Mouse (Mus musculus) heart, embryonic 11.5 days (tissue): ENCODE data around the gene Cog5. TPM values are rescaled to one million over a fixed set of nuclear protein-coding genes. Genes with fewer than 3 reads are reported as not detected.

Experiments used
- ATAC-seq: fragments of 200-750 bp; cut with Nextera tagmentation; replicated peaks from 2 replicates; pipeline ENCODE4 v1.8.0; 2017; ENCODE audit warnings: moderate library complexity; ENCODE audit not compliant: insufficient number of reproducible peaks, low FRiP score, low TSS enrichment
- H3K27ac ChIP-seq: fragments of 300-500 bp; sonication (generic); 2 replicates; pipeline ENCODE4 v1.5.1; 2014; ENCODE audit warnings: mild to moderate bottlenecking, low read depth, low read length
- H3K27me3 ChIP-seq: fragments of 300-500 bp; sonication (generic); 2 replicates; pipeline ENCODE4 v1.6.1; 2014; ENCODE audit warnings: mild to moderate bottlenecking, low read length, mixed read lengths; ENCODE audit not compliant: control insufficient read depth, insufficient read depth
- H3K36me3 ChIP-seq: fragments of 300-500 bp; sonication (generic); 2 replicates; pipeline ENCODE4 v1.6.1; 2014; ENCODE audit warnings: mild to moderate bottlenecking, low read length, moderate library complexity, mixed read lengths; ENCODE audit not compliant: control insufficient read depth, insufficient read depth
- H3K4me1 ChIP-seq: fragments of 300-500 bp; sonication (generic); 2 replicates; pipeline ENCODE4 v1.6.1; 2014; ENCODE audit warnings: low read length; ENCODE audit not compliant: control insufficient read depth, insufficient read depth
- H3K4me2 ChIP-seq: fragments of 300-500 bp; sonication (generic); 2 replicates; pipeline ENCODE4 v1.6.1; 2014; ENCODE audit warnings: mild to moderate bottlenecking, moderate library complexity
- H3K4me3 ChIP-seq: fragments of 300-500 bp; sonication (generic); 2 replicates; pipeline ENCODE4 v1.5.1; 2014; ENCODE audit warnings: low read depth, low read length
- H3K9ac ChIP-seq: fragments of 300-500 bp; sonication (generic); 2 replicates; pipeline ENCODE4 v1.6.1; 2014; ENCODE audit warnings: mild to moderate bottlenecking, low read depth, low read length, moderate library complexity
- H3K9me3 ChIP-seq: fragments of 300-500 bp; sonication (generic); replicated peaks from 2 replicates; pipeline ENCODE4 v1.6.1; 2016; ENCODE audit warnings: low read length; ENCODE audit not compliant: control insufficient read depth
- WGBS: fragments of 180-500 bp; shearing (Covaris S2); extraction: QIAGEN DNeasy Blood & Tissue Kit; methylation state at CpG from one replicate; pipeline ENCODE4 v1.1.7; 2014; ENCODE audit not compliant: insufficient replicate concordance; 5-methylcytosine and 5-hydroxymethylcytosine counted together
- polyA plus RNA-seq: library from polyadenylated mRNA; unstranded; fragments of >200 nt; fragmentation: Nextera tagmentation; extraction: Ambion mirVana; gene quantifications from 2 replicates; pipeline ENCODE4 v1.2.1, GENCODE M21; 2014

Gene Cog5
- polyA plus RNA-seq, 1 experiment from 2014 or later: 32.3 TPM

DNA sequence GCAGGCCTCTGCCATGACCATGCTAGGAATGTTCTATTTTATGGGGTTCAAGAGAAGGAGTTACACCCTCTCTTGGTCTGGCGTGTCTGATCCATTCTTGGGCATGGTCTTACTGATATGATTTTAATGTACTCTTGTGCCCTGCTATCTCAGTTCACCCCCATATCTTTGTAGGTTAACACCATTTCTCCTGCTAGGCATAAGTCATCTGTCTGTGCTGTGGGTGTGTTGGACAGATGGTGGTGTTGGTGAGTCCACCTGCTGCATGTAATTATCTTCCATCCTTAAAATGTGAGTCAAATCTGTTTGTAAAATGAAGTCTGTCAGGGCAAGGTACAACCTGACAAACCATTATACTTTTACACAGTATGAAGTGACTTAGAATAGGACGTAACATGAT is 252.8 kb downstream of the Cog5 start:
- H3K4me2 ChIP-seq: no peak overlapping the region
- no peaks in the 10 kb centered on the region for H3K27me3 ChIP-seq
- peaks cover 2% of the 10 kb centered on the region; the same call in 1 of the 2 replicates for H3K4me1 ChIP-seq
- 96% methylated on average over 2 of the region's 2 CpGs for WGBS
- ATAC-seq: no peak
- no peak overlapping the region for H3K4me3 ChIP-seq
- no peaks in the 10 kb centered on the region for H3K9me3 ChIP-seq
- no peaks in the 10 kb centered on the region for H3K36me3 ChIP-seq
- H3K9ac ChIP-seq: no peak overlapping the region
- H3K27ac ChIP-seq: no peak overlapping the region

GRCm38 (mm10) chr12:31912966-31913551 is 258.4 kb downstream of the Cog5 start:
- no peak for ATAC-seq
- Histone ChIP-seq H3K27me3 (no peaks in the 10 kb centered on the region), H3K36me3 (no peaks in the 10 kb centered on the region), H3K4me3 (no peak overlapping the region), H3K27ac (no peak overlapping the region), H3K9me3 (no peaks in the 10 kb centered on the region), H3K4me2 (no peak overlapping the region), H3K4me1 (peaks cover 9% of the 10 kb centered on the region; the same call in 1 of the 2 replicates), H3K9ac (no peak overlapping the region)
- 69% methylated on average over 6 of the region's 6 CpGs for WGBS

DNA sequence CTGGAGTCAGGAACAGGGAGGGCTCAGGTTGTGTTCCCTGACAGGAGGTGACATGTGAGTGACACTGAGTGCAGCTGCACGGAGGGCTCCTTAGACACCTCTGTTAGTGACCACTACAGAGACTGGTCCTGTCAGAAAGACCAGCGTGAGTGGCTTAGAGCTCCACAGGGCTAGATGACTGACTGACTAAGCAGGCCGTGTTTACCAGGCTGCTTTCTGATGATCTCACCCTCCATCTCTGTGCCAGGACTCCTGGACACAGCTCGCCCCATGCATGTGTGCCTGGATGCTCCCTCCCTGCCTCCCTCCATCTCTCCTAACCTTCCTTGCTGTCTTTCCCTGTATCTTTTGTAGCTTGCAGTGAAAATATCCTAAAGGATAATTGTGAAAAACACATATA is 258.9 kb downstream of the Cog5 start:
- no peak for ATAC-seq
- Histone ChIP-seq H3K4me2 (no peak overlapping the region), H3K27ac (no peak overlapping the region), H3K27me3 (no peaks in the 10 kb centered on the region), H3K4me3 (no peak overlapping the region), H3K9me3 (no peaks in the 10 kb centered on the region), H3K9ac (no peak overlapping the region), H3K36me3 (no peaks in the 10 kb centered on the region), H3K4me1 (peaks cover 9% of the 10 kb centered on the region; the same call in 1 of the 2 replicates)
- WGBS: 48% methylated on average over 4 of the region's 4 CpGs

- H3K9ac ChIP-seq: no peak overlapping the region
- H3K27ac ChIP-seq: no peak overlapping the region
- no peaks in the 10 kb centered on the region for H3K36me3 ChIP-seq
- H3K27me3 ChIP-seq: no peaks in the 10 kb centered on the region
- H3K4me2 ChIP-seq: no peak overlapping the region
- no peak for ATAC-seq
- no peaks in the 10 kb centered on the region for H3K9me3 ChIP-seq
- WGBS: 87% methylated on average over 5 of the region's 5 CpGs
- peaks cover 9% of the 10 kb centered on the region; the same call in 1 of the 2 replicates for H3K4me1 ChIP-seq
- no peak overlapping the region for H3K4me3 ChIP-seq
These were observed 262.0 kb downstream of the Cog5 start for GRCm38 (mm10) chr12:31916691-31917090.

DNA sequence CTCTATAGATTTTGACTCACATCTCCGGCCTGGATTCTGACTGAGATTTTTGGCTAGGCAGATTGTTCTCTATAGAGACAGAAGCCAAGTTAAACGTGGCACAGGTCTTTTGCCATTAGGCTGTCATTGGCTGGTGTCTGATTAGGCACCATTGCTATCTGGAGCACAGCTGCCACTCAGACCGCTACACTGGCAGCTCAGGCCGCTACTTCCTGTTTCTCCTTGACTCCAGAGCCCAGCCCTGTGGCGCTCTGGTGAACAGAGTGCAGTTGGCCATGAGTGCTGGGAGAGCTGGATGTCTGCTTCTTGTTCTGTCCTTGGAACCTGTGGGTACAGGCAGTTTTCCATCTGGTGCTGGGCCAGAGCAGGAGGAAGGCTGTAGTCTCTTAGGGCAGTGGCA is 262.6 kb downstream of the Cog5 start:
- Histone ChIP-seq H3K27ac (0 out of 2 replicates have a peak overlapping the region, but pooled peaks have one; percentile 42), H3K4me3 (no peak overlapping the region), H3K27me3 (no peaks in the 10 kb centered on the region), H3K9me3 (no peaks in the 10 kb centered on the region), H3K4me2 (no peak overlapping the region), H3K9ac (no peak overlapping the region), H3K4me1 (peaks cover 9% of the 10 kb centered on the region; the same call in 1 of the 2 replicates), H3K36me3 (no peaks in the 10 kb centered on the region)
- 0 out of 2 replicates have a peak, but pooled peaks have one; percentile 26 for ATAC-seq
- 44% methylated on average over 5 of the region's 5 CpGs for WGBS

- no peak overlapping the region for H3K4me2 ChIP-seq
- peaks cover 2% of the 10 kb centered on the region; the same call in 1 of the 2 replicates for H3K4me1 ChIP-seq
- H3K27me3 ChIP-seq: no peaks in the 10 kb centered on the region
- no peak overlapping the region for H3K27ac ChIP-seq
- H3K9me3 ChIP-seq: no peaks in the 10 kb centered on the region
- H3K4me3 ChIP-seq: no peak overlapping the region
- no peaks in the 10 kb centered on the region for H3K36me3 ChIP-seq
- WGBS: 81% methylated on average over 18 of the region's 18 CpGs
- ATAC-seq: no peak
- H3K9ac ChIP-seq: no peak overlapping the region
These were observed 266.1 kb downstream of the Cog5 start for GRCm38 (mm10) chr12:31920464-31921405.

DNA sequence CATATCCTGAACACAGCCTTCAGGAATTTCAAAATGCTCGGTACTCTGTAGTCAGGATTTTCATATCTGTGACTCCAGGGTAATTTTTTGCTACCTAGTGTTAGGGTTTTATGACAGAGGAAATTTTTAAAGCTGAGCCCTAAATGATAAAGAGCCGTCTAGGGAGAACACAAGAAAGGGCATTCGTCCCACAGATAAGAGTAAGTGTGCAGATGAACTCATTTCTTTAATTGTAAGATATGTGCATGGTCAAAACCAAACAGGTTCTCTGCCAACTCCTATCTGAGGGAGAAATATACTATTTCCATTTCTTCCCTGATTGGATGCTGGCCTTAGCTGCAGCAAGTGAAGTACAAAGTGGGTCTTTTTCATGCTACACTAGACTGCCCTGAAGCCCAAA is 269.5 kb downstream of the Cog5 start:
- 73% methylated on average over 3 of the region's 3 CpGs for WGBS
- no peaks in the 10 kb centered on the region for H3K4me1 ChIP-seq
- no peak for ATAC-seq
- H3K4me3 ChIP-seq: no peak overlapping the region
- no peak overlapping the region for H3K4me2 ChIP-seq
- H3K36me3 ChIP-seq: peaks cover 3% of the 10 kb centered on the region; the same call in 1 of the 2 replicates
- no peaks in the 10 kb centered on the region for H3K27me3 ChIP-seq
- no peak overlapping the region for H3K27ac ChIP-seq
- no peak overlapping the region for H3K9ac ChIP-seq
- H3K9me3 ChIP-seq: no peaks in the 10 kb centered on the region

- no peak for ATAC-seq
- Histone ChIP-seq H3K27ac (no peak overlapping the region), H3K27me3 (no peaks in the 10 kb centered on the region), H3K9ac (no peak overlapping the region), H3K36me3 (peaks cover 6% of the 10 kb centered on the region; the same call in 1 of the 2 replicates), H3K9me3 (no peaks in the 10 kb centered on the region), H3K4me2 (no peak overlapping the region), H3K4me1 (no peaks in the 10 kb centered on the region), H3K4me3 (no peak overlapping the region)
- 80% methylated on average over 6 of the region's 6 CpGs for WGBS
These were observed 270.7 kb downstream of the Cog5 start for GRCm38 (mm10) chr12:31925343-31925742.
